Mouse (Mus musculus) spleen, adult 18-20 months (tissue): Measurements from ENCODE around the gene Irf2bp2.

ENCODE experiments used
- DNase-seq, 2 experiments: peaks; one replicate each; pipeline ENCODE4 v3.0.0; 2022; ENCODE audit warnings: mixed read lengths in 2 of 2

Gene Irf2bp2

DNA sequence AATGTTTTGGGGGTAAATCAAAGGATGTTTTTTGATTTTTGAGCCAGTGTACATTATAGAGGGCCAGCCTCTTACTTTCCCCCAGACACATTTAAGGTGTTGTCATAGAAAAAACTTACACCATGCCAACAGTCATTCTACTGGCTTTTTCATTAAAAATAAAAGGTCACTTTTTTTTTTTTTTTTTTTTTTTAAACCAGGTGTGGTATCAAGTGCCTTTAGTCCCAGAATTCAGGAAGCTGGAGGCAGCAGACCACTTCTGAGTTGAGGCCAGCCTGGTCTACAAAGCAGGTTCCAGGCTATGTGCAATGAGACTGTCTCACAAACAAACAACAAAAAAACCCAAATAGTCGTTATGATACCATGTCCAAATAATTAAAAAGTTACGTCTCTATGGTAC, 7.7 kb downstream of the Irf2bp2 start:
- DNase-seq: no peak

DNA sequence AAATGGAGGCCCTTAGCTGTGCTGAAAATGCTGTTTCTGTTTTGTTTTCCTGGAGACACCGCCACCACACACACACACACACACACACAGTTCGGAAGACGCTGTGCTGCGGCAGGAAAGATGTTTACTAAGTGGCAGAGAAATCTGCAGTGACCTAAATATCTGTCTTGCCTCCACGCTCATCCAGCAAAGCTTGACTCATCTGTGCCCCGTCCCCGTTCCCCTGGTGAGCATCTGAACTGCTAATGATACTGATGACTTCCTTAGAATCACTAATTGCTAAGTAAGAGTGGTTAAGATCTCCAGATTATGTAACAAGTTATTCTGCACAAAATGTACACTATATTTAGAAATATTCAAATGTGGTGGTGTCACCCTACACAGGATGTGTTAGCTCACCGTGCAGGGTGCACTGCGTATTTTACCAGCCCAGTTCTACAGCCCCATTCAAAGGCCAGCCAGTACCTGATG, 8.2 kb downstream of the Irf2bp2 start:
- DNase-seq: peak in 1 of 2 experiments; percentile 36

DNA sequence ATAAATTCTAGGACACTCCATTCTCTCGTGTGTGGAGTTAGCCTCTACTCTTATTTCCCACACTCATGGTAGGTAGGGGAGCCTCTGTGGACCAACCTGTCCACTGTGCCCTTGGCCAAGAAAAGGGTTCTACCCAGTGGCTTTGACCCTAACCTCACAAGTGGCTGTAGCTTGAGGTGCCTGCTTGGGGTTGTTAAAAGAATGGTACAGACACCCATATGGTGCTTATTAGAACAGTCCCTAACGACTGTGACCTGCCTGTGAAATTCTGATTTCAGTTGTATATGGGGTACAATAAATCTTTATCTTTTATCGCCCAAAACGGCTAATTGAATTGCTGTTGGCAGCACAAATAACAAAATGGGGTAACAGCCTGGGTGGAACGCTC, 8.9 kb downstream of the Irf2bp2 start:
- DNase-seq: no peak

- peak; percentile 74 to 76 for DNase-seq
Measured at GRCm38 (mm10) chr8:126583971-126584843, 9.6 kb downstream of the Irf2bp2 start.

DNA sequence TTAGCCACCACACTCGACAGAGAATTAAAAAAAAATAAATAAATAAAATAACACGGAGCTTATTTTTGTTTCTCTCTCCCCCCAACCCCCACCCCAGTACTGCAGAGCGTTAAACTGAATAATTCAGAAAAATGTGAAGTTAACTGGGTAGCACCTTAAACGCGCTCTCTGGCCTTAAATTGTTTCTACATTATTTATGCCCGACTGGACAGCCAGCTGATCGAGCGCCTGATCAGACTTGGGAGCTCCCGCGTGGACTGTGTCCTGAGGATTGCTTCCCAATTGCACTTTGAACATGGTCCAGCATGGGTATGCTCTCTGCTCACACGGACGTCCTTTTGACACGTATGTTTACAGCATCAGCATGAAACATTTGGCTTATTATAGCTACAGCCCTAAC, 10.3 kb downstream of the Irf2bp2 start:
- peak in 1 of 2 experiments; percentile 24 for DNase-seq

DNA sequence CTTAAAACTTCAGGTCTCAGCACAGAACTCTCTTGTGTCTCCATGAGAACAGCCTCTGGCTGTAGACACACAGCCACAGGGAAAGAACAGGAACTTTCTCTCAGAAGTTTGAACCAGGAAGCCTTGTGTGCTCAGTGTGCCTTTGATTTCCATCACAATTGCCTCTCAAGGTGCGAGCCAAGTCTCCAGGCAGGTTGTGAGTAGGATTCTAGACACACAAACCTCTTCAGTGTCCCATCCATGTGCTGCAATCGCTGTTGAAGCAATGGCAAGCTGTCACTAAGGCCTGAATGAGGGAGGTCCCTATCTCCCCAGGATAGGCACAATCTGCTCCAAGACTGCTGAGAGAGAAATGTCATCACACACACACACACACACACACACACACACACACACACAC, 10.8 kb downstream of the Irf2bp2 start:
- no peak for DNase-seq

DNA sequence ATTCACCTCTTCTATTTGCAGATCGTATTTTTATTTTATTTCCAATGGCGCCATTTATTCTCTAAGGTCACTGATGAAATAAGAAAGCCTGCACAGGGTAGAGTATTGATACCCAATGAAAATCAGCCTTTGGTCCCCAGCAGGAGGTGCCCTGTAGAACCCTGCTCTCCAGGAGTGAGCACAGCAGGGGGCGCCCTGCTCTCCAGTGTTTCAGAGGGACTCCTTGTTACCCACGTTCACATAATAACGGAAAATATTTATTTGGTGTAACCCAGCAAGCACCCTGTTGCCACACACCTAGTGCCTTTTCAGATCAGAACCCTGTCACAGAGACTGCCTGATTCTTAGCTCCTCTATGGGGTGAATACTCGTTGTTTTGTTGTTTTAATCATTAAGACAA, 11.3 kb downstream of the Irf2bp2 start:
- peak; percentile 75 to 90 for DNase-seq

- DNase-seq: no peak
Measured at GRCm38 (mm10) chr8:126581662-126582061, 12.1 kb downstream of the Irf2bp2 start.

- no peak for DNase-seq
Measured at GRCm38 (mm10) chr8:126580826-126581225, 13.0 kb downstream of the Irf2bp2 start.

DNA sequence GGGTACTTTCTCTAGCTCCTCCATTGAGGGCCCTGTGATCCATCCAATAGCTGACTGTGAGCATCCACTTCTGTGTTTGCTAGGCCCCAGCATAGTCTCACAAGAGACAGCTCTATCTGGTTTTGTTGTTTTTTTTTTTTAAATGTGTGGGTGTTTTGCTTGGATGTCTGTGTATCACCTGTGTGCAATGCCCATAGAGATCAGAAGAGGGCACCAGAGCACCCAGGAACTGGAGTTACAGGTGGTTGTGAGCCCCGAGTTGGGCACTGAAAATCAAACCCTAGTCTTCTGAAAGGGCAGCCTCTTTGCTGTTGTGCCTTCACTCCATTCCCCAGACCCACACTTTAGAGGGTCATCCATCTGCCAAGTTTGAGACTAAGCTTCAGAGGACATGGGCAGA, 13.7 kb downstream of the Irf2bp2 start:
- no peak for DNase-seq

GRCm38 (mm10) chr8:126578641-126579040, 15.1 kb downstream of the Irf2bp2 start:
- no peak for DNase-seq

DNA sequence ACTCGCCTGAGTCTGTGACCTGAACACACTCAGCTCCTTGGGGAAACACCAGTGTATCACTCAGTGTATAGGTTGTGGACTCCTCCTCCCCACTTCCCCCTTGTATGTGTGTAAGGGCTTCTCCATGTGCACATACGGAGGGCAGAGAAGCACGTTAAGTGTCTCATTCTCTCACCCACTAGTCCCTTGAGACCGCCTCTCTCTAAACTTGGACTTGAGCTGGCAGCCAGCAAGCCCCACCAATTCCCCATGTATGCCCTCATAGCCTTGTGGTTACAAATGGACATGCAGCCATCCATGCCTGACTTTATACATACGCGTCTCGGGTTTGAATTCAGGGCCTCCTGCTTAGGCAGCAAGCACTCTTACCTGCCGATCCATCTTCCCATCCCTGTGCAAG, 16.9 kb downstream of the Irf2bp2 start:
- DNase-seq: no peak

DNA sequence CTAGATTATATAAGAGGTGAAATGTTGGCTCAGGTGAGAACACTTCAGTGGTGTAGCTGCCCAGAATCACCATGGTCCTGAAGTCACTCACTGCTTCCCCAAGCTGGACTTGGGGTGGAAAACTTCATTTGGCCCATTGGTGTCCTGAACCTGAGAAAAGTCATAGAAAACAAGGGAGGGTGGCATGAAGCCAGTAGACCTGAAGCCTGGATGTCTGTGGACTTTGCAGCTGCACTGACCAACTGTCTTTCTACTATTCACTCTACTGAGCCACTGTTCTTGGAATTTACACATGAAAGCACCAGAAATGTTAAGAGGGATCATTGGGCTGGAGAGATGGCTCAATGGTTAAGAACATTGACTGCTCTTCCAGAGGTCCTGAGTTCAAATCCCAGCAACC, 17.7 kb downstream of the Irf2bp2 start:
- DNase-seq: no peak

DNA sequence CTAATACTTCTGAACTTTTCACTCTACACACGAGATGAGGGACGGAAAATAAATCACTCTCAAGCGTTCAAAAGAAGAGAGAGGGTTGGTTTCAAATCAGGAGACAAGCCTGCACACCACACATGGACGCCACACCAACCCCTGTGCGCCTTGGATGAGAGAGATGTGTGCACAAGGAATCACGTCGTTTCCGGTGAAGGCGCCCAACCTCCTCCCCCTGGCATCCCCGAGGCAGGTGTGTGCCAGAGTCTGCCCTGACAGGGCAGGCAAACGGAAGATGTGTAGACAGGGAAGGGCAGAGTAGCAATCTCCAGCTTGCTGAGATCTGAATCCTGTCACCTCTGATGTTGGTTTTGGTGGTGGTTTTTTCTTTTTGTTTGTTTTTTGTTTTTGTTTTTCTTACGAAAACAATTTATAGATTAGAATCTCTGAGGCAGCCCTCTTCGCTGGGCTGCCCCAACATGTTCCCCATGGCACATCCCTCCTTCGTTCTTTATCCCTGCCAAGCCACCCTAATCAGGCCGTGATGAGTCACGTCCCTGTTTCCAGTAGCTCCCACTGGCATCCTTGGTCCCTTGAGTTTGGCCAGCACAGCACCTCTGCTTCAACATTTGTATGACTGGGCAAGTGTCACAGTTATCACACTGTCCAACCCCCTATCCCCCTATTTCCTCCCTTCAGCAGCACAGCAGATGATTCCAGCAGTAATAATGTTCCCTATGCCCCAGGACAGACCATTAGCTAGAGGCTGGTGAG, 18.7 kb downstream of the Irf2bp2 start:
- DNase-seq: no peak

DNA sequence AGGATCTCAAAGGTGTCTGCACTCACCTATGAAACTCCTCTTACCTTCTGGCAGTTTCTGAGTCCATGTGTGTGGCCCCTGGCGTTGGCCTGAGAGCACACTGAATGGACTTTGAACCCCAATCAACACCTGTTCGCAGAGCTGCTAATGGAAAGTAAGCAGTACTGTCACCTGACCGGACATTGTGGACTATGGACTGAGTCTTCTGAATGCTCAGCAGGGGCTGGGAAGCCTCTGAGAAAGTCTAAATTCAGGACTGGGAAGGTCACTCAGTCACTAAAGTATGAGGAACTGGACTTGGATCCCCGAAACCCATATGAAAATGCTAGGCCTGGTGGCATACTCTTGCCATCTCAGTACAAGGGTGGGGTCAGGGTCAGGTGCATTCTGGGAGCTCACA, 19.9 kb downstream of the Irf2bp2 start:
- DNase-seq: no peak

- no peak for DNase-seq
Measured at GRCm38 (mm10) chr8:126573079-126573694, 20.6 kb downstream of the Irf2bp2 start.

- no peak for DNase-seq
Measured at GRCm38 (mm10) chr8:126571065-126571660, 22.6 kb downstream of the Irf2bp2 start.

- DNase-seq: no peak
Measured at GRCm38 (mm10) chr8:126570521-126571040, 23.2 kb downstream of the Irf2bp2 start.

DNA sequence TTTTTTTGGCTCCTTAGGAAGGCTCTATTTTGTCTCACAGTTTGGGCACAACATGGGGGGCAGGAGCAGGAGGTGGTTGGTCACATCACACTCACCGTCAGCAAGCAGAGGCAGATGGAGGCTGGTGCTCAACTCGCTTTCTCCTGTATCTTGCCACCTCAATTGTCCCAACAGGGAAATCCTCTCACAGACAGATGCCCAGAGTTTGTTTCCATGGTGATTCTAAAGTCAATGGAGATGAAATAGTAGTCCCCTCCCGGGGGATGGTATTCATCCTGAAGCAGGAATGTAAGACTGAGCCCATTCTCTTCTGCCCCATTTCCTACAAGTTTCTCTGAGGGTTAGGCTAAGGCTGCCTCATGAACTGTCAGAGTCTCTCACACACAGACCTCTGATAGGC, 23.7 kb downstream of the Irf2bp2 start:
- DNase-seq: no peak

GRCm38 (mm10) chr8:126569638-126570037, 24.1 kb downstream of the Irf2bp2 start:
- DNase-seq: no peak

GRCm38 (mm10) chr8:126567674-126568073, 26.1 kb downstream of the Irf2bp2 start:
- DNase-seq: no peak

DNA sequence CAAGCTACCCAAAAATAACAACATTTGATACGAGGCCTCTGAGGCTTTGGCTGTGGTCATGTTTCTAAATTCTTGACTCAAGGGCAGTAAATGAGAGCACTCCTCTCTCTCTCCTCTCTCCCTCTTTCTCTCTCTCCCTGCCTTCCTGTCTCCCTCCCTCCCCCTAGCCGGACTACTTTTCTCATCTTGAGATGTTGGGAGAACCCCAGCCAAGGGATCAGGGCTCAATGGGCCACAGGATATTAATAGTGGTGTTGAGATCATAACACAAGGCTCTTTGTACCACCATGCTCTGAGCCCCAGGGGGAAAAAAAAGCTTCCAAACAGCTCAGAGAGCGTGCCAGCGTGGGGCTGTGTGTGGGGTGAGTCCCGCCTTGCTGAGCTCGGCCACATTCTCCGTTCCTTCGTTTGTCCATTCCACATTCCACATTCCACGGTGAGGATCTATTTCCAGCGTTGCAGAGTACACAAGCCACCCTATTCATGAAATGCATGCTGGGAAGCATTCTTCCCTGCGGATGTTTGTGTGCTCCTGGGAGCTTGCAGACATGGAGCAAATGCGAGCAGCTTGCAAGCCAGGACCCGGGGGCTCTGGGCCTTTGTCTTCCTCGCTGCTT, 27.2 kb downstream of the Irf2bp2 start:
- no peak for DNase-seq
